Mouse (Mus musculus): ENCODE results near the gene Gnaq. TPM values are rescaled to one million over a fixed set of nuclear protein-coding genes. Genes with fewer than 3 reads are reported as not detected.
"Not testable (repeated sequence)": the region's sequence is repeated elsewhere in the genome, so short reads cannot be mapped to it uniquely, and the experiment has no call there.

Gene Gnaq
- total and polyA plus RNA-seq, 3 experiments, result 8.1 to 12.9 (median 8.2) TPM

DNA sequence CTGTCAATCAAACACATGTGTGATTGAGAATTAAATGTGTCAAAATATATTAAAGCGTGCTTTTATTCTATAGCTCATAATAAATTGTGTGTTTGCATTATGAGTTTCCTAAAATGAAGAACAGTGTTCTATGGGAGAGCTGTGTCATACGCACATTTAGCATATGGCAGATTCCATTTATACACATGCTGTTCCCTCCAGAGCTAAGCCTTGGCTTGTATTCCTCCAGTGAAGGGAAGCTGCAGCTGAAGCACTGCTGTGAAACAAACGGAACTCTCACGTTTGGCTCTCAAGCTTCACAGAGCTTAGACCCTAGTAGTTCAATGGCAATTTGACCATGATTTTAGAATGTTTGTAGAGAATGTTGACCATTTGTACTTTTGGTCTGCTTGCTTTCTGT, 129.7 kb downstream of the Gnaq start:
- H3K79me2 ChIP-seq (replicated peaks; ENCODE audit: control insufficient read depth, extremely low read depth, insufficient read depth, poor library complexity, severe bottlenecking), result no peaks in the 10 kb centered on the region
- no peak for TF ChIP-seq KAT2A (IDR thresholded peaks at IDR 0.05; ENCODE audit: insufficient replicate concordance, low read length)
- no peak for TF ChIP-seq SIN3A (IDR thresholded peaks at IDR 0.05; ENCODE audit: low read length)
- no peak for TF ChIP-seq TBP (conservative IDR thresholded peaks at IDR 0.05; ENCODE audit: low read depth, low read length)
- no peak for TF ChIP-seq E2F4 (IDR thresholded peaks at IDR 0.05; ENCODE audit: insufficient replicate concordance, low read depth, low read length)
- no peak for TF ChIP-seq HCFC1 (IDR thresholded peaks at IDR 0.05; ENCODE audit: low read depth, low read length)
- TF ChIP-seq MXI1 (IDR thresholded peaks at IDR 0.05; ENCODE audit: low read depth, low read length), result no peak
- TF ChIP-seq ZMIZ1 (IDR thresholded peaks at IDR 0.05; ENCODE audit: low read depth, low read length), result no peak
- TF ChIP-seq CTCF (conservative IDR thresholded peaks at IDR 0.05 in 1 of 2, IDR thresholded peaks at IDR 0.05 in 1 of 2; ENCODE audit: low read depth in 2 of 2, low read length in 2 of 2), result no peak
- TF ChIP-seq SMC3 (IDR thresholded peaks at IDR 0.05; ENCODE audit: low read depth, low read length), result no peak
- TF ChIP-seq RAD21 (IDR thresholded peaks at IDR 0.05; ENCODE audit: low read depth, low read length), result no peak
- TF ChIP-seq EP300 (IDR thresholded peaks at IDR 0.05; ENCODE audit: low read length), result no peak
- no peak for TF ChIP-seq POLR2A (IDR thresholded peaks at IDR 0.05; ENCODE audit: low read depth, low read length)
- no peak for TF ChIP-seq BHLHE40 (IDR thresholded peaks at IDR 0.05; ENCODE audit: low read depth, low read length)
- no peak for TF ChIP-seq JUN (IDR thresholded peaks at IDR 0.05; ENCODE audit: insufficient read depth, low read depth, low read length)
- TF ChIP-seq USF1 (IDR thresholded peaks at IDR 0.05; ENCODE audit: low read depth, low read length), result no peak
- H3K36me3 ChIP-seq (replicated peaks in 1 of 2; ENCODE audit: control insufficient read depth in 1 of 2, insufficient read depth in 1 of 2, low read length in 1 of 2), result peaks cover 3 to 28% of the 10 kb centered on the region in 2 experiments
- H3K4me1 ChIP-seq (ENCODE audit: control insufficient read depth in 1 of 2, insufficient read depth in 2 of 2), result peaks cover 0 to 32% of the 10 kb centered on the region in 2 experiments; a peak in 2 of 4 replicates
- dilution Hi-C loops (cut with MboI; ENCODE audit: extremely low pct_ligation_motif_present, extremely low pct_unique_long_range_greater_than_20kb, low sequenced_read_pairs), result no loop called here
- no peak overlapping the region for H3K4me2 ChIP-seq (ENCODE audit: insufficient read depth, low read depth, poor library complexity, severe bottlenecking)
- in situ Hi-C loops (cut with MboI; ENCODE audit: low pct_ligation_motif_present, low pct_unique_long_range_greater_than_20kb, low sequenced_read_pairs), result loop anchor here (10.0 kb wide), 1 partner anchor 62 kb away; no protein-coding TSS in a partner anchor
- DNase-seq (ENCODE audit: extremely low read depth), result no peak
- no peak overlapping the region for H3K27ac ChIP-seq (ENCODE audit: insufficient read depth, low read depth)
- H3K4me3 ChIP-seq (replicated peaks in 1 of 3; ENCODE audit: low read depth in 2 of 3, low read length in 2 of 3, poor library complexity in 1 of 3), result no peak overlapping the region
- H3K9ac ChIP-seq (ENCODE audit: insufficient read depth, low read depth), result no peak overlapping the region
- no peaks in the 10 kb centered on the region for H3K9me3 ChIP-seq (replicated peaks; ENCODE audit: low read length)
- no peaks in the 10 kb centered on the region for H3K27me3 ChIP-seq (replicated peaks)

DNA sequence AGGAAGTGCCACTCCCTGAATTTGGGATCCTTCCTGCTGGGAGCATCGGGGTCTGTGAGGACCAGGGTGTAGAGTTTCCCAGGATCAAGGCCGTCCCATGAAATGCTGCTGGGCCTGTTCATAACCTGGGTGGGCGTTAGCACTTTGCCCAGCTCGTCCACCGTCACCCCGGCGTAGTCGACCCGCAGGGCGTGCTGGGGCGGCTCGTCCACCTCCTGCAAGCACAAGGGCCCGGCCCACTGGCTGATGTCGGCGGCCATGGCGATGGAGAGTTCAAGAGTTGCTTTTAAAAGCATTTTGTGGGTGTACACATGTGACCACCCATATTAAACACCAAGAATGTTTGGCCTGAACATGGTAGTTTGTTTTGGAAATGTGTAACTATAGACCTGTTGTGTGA, 134.7 kb downstream of the Gnaq start:
- H3K9me3 ChIP-seq (replicated peaks; ENCODE audit: low read length); H3K4me3 ChIP-seq (replicated peaks in 1 of 3; ENCODE audit: low read depth in 2 of 3, low read length in 2 of 3, poor library complexity in 1 of 3); H3K79me2 ChIP-seq (replicated peaks; ENCODE audit: control insufficient read depth, extremely low read depth, insufficient read depth, poor library complexity, severe bottlenecking); H3K9ac ChIP-seq (ENCODE audit: insufficient read depth, low read depth); dilution Hi-C loops (cut with MboI; ENCODE audit: extremely low pct_ligation_motif_present, extremely low pct_unique_long_range_greater_than_20kb, low sequenced_read_pairs); H3K27ac ChIP-seq (ENCODE audit: insufficient read depth, low read depth); H3K4me1 ChIP-seq (ENCODE audit: control insufficient read depth in 1 of 2, insufficient read depth in 2 of 2); H3K4me2 ChIP-seq (ENCODE audit: insufficient read depth, low read depth, poor library complexity, severe bottlenecking); H3K27me3 ChIP-seq (replicated peaks); DNase-seq (ENCODE audit: extremely low read depth): not testable (repeated sequence)
- peaks cover 0 to 19% of the 10 kb centered on the region in 2 experiments for H3K36me3 ChIP-seq (replicated peaks in 1 of 2; ENCODE audit: control insufficient read depth in 1 of 2, insufficient read depth in 1 of 2, low read length in 1 of 2)
- in situ Hi-C loops (cut with MboI; ENCODE audit: low pct_ligation_motif_present, low pct_unique_long_range_greater_than_20kb, low sequenced_read_pairs), result loop anchor here (10.0 kb wide), 1 partner anchor 57 kb away; no protein-coding TSS in a partner anchor

DNA sequence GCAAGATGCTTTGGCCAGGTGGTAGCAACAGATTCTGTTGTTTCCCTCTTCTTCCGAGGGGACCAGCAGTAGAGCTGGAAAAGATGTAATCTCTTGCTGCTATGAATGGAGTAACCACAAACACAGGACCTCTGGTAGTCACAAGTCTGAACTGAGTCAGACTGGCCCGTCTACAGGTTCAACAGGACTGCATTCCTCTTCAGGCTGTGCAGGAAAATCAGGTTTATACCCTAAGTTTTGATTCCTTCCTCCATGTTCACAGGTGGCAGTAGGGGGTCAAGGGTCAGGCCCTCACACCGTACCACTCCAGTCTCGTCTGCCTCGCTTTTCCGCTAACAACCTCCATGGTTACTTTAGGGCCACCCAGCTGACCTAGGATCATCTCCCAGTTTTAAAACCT, 137.6 kb downstream of the Gnaq start:
- Histone ChIP-seq H3K4me2 (ENCODE audit: insufficient read depth, low read depth, poor library complexity, severe bottlenecking) (no peak overlapping the region), H3K4me3 (replicated peaks in 1 of 3; ENCODE audit: low read depth in 2 of 3, low read length in 2 of 3, poor library complexity in 1 of 3) (no peak overlapping the region), H3K4me1 (ENCODE audit: control insufficient read depth in 1 of 2, insufficient read depth in 2 of 2) (peaks cover 0 to 14% of the 10 kb centered on the region in 2 experiments; a peak in 2 of 4 replicates), H3K27ac (ENCODE audit: insufficient read depth, low read depth) (no peak overlapping the region), H3K36me3 (replicated peaks in 1 of 2; ENCODE audit: control insufficient read depth in 1 of 2, insufficient read depth in 1 of 2, low read length in 1 of 2) (peaks cover 0 to 16% of the 10 kb centered on the region in 2 experiments), H3K9ac (ENCODE audit: insufficient read depth, low read depth) (no peak overlapping the region), H3K9me3 (replicated peaks; ENCODE audit: low read length) (no peaks in the 10 kb centered on the region), H3K79me2 (replicated peaks; ENCODE audit: control insufficient read depth, extremely low read depth, insufficient read depth, poor library complexity, severe bottlenecking) (no peaks in the 10 kb centered on the region), H3K27me3 (replicated peaks) (no peaks in the 10 kb centered on the region)
- in situ Hi-C loops (cut with MboI; ENCODE audit: low pct_ligation_motif_present, low pct_unique_long_range_greater_than_20kb, low sequenced_read_pairs) (no loop called here), dilution Hi-C loops (cut with MboI; ENCODE audit: extremely low pct_ligation_motif_present, extremely low pct_unique_long_range_greater_than_20kb, low sequenced_read_pairs) (no loop called here)
- no peak for DNase-seq (ENCODE audit: extremely low read depth)
- TF ChIP-seq ZMIZ1 (IDR thresholded peaks at IDR 0.05; ENCODE audit: low read depth, low read length), result no peak
- no peak for TF ChIP-seq BHLHE40 (IDR thresholded peaks at IDR 0.05; ENCODE audit: low read depth, low read length)
- no peak for TF ChIP-seq MEF2A (IDR thresholded peaks at IDR 0.05; ENCODE audit: borderline replicate concordance, low read depth, low read length)
- no peak for TF ChIP-seq CHD1 (IDR thresholded peaks at IDR 0.05; ENCODE audit: low read depth, low read length)
- TF ChIP-seq NELFE (IDR thresholded peaks at IDR 0.05; ENCODE audit: low read depth, low read length), result no peak
- no peak for TF ChIP-seq EP300 (IDR thresholded peaks at IDR 0.05; ENCODE audit: low read length)
- TF ChIP-seq GABPA (IDR thresholded peaks at IDR 0.05; ENCODE audit: insufficient replicate concordance, low read depth, low read length), result no peak

All from CH12.LX (cell line).